Mouse (Mus musculus): ENCODE results near the gene Cox20.

The Cox20 gene

DNA sequence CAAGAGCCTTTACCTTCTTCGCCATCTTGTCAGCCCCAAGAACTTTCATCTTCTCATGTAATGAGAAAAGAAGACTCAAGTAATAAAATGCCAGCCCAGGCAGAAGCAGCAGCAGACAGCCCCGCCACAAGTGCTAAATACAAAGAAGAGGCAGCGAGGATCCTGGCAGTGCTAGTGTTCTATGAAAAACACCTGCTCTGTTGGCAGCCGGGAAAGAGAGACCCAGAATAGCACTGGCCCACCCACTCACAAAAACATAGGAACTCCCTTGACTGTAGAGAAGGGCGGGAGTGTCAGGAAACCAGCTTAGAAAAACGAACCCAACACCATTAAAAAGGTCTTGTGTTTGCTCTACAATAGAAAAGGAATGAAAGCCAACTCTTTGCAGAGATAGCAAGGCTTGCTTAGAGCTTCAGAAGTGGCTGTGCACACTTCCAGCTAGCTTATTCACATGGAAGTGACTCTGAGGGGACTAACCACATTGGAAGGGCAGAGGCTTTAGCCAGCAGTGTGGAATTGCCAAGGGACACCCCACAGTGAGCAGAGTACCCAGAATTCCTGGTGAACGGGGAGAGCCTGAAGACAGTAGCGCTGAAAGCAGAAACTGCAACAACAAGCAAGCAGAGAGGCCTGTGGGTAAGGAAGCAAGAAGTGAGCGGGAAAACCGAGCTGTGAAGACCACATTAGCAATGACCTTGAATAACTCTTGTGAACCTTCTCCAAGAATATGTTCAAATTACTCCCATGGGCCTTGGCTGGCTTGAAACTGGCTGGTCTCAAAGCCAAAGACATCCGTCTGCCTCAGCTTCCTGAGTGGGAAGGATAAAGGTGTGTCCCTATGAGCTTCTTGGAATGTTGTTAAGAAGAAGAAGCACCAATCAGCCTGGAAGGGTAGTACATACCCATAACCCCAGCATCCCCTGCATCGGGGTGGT, 39.1 kb downstream of the Cox20 start:
- no peak for DNase-seq

DNA sequence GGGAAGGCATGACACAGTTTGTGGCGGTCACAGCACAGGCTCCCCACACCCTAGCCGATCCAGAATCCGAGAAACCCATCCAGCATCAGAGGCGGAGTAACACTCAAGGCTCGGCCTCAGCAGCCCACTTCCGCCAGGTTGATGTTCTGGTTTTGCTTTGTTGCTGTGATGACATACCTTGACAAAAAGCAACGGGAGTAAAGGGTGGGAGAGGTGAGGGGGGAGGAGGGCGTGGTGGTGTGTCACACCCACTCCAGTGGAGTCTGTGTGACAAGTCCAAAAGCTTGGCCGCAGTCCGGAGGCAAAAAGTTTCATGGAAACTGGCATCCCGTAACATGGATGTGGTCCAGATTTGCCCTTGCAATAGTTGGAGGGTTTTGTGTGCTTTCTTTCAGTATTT, 41.3 kb downstream of the Cox20 start:
- DNase-seq, result no peak

GRCm38 (mm10) chr1:178360702-178361101, 41.8 kb downstream of the Cox20 start:
- no peak for DNase-seq

GRCm38 (mm10) chr1:178365171-178365570, 46.2 kb downstream of the Cox20 start:
- DNase-seq, result no peak

GRCm38 (mm10) chr1:178368121-178368520, 49.2 kb downstream of the Cox20 start:
- DNase-seq, result no peak

GRCm38 (mm10) chr1:178368548-178369271, 49.8 kb downstream of the Cox20 start:
- peak; percentile 88 to 94 for DNase-seq

- DNase-seq, result peak; percentile 44 to 69
Observed at GRCm38 (mm10) chr1:178369272-178369651, 50.3 kb downstream of the Cox20 start.

Data from kidney, postnatal 4 days (tissue).